Mouse (Mus musculus) G1E (cell line): Measurements from ENCODE around the gene Phc3.

Experiments
- CTCF ChIP-seq: IDR thresholded peaks from 2 replicates; pipeline ENCODE4 v1.5.1; 2012; ENCODE audit warnings: low read depth, low read length, inconsistent platforms, mixed read lengths
- GATA1 ChIP-seq: IDR thresholded peaks from 2 replicates; pipeline ENCODE4 v1.6.1; 2012; ENCODE audit warnings: borderline replicate concordance, low read length, inconsistent platforms, mixed read lengths
- TAL1 ChIP-seq: conservative IDR thresholded peaks from 2 replicates; pipeline ENCODE4 v1.6.1; 2012; ENCODE audit warnings: low read depth, low read length, inconsistent platforms, mixed read lengths

GRCm38 (mm10) chr3:30934384-30934783 lies 34.8 kb downstream of the Phc3 start:
- no peak for TF ChIP-seq GATA1
- TF ChIP-seq CTCF = no peak
- no peak for TF ChIP-seq TAL1
